Mouse (Mus musculus): ENCODE results near the gene Adgrl3.

GRCm38 (mm10) chr5:81256091-81256490 is 236.2 kb downstream of the Adgrl3 start:
- TF ChIP-seq EP300 (IDR thresholded peaks at IDR 0.05; ENCODE audit: low read depth) (no peak), CTCF (IDR thresholded peaks at IDR 0.05; ENCODE audit: low read depth) (no peak)

All from heart, postnatal 0 days (tissue).